Mouse (Mus musculus): ENCODE results near the gene Agap1. TPM values are rescaled to one million over a fixed set of nuclear protein-coding genes. Genes with fewer than 3 reads are reported as not detected.

Gene Agap1
- polyA plus RNA-seq, 1 experiment from 2014 or later: 74.8 TPM

DNA sequence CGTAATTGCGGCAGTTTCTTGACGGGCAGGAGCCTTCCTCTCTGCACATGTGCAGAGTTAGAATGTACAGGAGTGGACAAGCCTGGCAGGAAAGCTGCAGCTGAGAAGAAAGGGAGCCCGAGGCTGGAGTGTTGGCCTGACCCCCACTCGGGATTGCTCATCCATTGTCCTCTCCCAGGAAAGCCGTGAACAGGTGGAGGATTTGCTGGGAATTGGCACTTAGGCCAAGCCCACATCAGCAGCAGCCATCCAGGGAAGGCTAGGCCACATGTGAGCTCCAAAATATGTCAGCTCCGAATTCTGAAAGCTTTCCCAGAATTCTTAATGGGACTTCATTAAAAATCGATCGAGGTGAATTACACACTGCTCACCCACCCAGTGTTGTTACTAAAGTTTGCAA is 270.4 kb downstream of the Agap1 start:
- no peak for ATAC-seq (ENCODE audit: low FRiP score)
- H3K4me2 ChIP-seq (replicated peaks): no peak overlapping the region
- 66% methylated on average over 9 of the region's 9 CpGs for WGBS
- H3K36me3 ChIP-seq: peaks cover 6% of the 10 kb centered on the region; the same call in 1 of the 2 replicates
- H3K4me1 ChIP-seq: peaks cover 17% of the 10 kb centered on the region
- no peaks in the 10 kb centered on the region for H3K9me3 ChIP-seq (replicated peaks)
- H3K27ac ChIP-seq: no peak overlapping the region; the same call in 1 of the 2 replicates
- no peak overlapping the region for H3K9ac ChIP-seq
- no peak overlapping the region for H3K4me3 ChIP-seq
- no peaks in the 10 kb centered on the region for H3K27me3 ChIP-seq

DNA sequence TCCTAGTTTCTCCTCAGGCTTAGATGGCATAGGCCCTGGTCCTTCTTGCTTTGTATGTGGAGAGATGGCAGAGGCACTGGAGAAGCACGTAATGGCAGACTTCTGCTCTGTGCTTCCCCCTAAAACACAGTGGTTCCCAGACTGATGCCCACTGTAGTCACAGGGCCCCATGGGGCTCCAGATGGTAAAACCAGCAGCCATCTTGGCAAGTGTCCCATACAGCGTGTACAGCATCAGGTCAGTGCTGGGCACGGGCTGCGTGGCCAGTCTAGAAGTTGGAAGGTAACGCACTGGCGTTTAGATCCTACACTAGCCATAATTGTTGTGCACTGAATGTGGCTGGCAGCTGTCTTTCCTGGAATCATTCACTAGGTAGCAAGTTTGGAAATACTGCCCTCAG is 273.9 kb downstream of the Agap1 start:
- 94% methylated on average over 6 of the region's 6 CpGs for WGBS
- H3K27ac ChIP-seq: no peak overlapping the region
- H3K36me3 ChIP-seq: peaks cover 10% of the 10 kb centered on the region; the same call in 1 of the 2 replicates
- no peaks in the 10 kb centered on the region for H3K27me3 ChIP-seq
- H3K4me2 ChIP-seq (replicated peaks): no peak overlapping the region
- no peak overlapping the region for H3K9ac ChIP-seq
- no peaks in the 10 kb centered on the region for H3K9me3 ChIP-seq (replicated peaks)
- no peak overlapping the region for H3K4me3 ChIP-seq
- no peak for ATAC-seq (ENCODE audit: low FRiP score)
- peaks cover 16% of the 10 kb centered on the region for H3K4me1 ChIP-seq

DNA sequence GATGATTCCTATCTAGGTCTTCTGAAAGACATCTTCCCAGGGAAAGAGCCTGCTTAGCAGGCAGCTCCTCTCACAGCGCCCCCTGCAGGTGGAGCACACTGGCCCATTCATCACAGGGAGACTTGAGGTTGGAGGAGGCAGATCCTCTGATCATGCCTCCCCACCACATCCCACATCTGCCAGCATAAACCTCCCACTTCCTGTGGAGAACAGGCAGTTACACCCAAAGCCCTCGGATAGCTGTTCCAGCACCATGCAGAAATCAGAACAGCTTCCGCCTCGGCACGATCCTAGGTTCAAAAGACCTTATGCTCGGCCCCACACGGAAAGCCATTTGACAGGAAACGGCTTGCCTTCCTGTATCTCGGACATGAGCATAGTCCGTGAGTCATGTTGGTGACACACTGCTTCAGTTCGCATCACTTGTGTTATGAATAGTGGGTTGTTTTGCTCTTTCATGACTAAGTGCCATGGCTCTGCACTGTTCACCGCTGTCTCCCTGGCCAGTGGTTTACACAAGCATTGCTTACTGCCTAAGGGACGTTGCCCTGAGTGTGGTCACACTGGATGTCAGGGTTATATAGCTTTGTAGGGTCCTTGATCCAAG is 276.1 kb downstream of the Agap1 start:
- H3K9me3 ChIP-seq (replicated peaks): no peaks in the 10 kb centered on the region
- peaks cover 10% of the 10 kb centered on the region; the same call in 1 of the 2 replicates for H3K36me3 ChIP-seq
- H3K4me1 ChIP-seq: peaks cover 18% of the 10 kb centered on the region
- H3K9ac ChIP-seq: no peak overlapping the region
- ATAC-seq (ENCODE audit: low FRiP score): no peak
- WGBS: 85% methylated on average over 13 of the region's 13 CpGs
- no peak overlapping the region for H3K27ac ChIP-seq
- H3K4me3 ChIP-seq: no peak overlapping the region
- no peaks in the 10 kb centered on the region for H3K27me3 ChIP-seq
- H3K4me2 ChIP-seq (replicated peaks): no peak overlapping the region

DNA sequence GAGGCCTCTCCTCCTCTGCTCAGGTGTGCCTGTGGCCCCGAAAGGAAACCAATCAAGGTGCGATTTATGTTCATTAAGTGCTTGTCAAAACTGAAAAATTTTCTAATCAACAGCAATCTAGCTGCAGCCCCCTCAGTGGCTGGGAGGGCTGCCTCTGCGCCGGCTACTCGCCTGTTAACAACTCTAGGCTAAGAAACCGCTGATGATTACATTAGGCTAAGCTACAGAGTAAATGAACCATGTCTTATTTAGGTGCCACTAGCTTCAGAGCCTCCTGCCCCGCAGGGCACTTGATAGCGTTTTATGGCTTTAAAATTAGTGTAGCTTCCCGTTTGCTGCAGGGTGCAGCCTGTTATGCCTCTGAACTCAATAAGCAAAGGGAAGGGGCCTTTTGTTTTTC is 279.8 kb downstream of the Agap1 start:
- 45% methylated on average over 9 of the region's 9 CpGs for WGBS
- H3K4me2 ChIP-seq (replicated peaks): no peak overlapping the region
- H3K4me1 ChIP-seq: peaks cover 29% of the 10 kb centered on the region
- H3K27ac ChIP-seq: peak overlapping the region; percentile 13; the same call in 1 of the 2 replicates
- H3K36me3 ChIP-seq: 0 out of 2 replicates have a peak, but pooled peaks cover 4% of the 10 kb centered on the region
- H3K9ac ChIP-seq: no peak overlapping the region
- H3K27me3 ChIP-seq: no peaks in the 10 kb centered on the region
- H3K4me3 ChIP-seq: no peak overlapping the region
- H3K9me3 ChIP-seq (replicated peaks): no peaks in the 10 kb centered on the region
- peak; percentile 33; the same call in 1 of the 2 replicates for ATAC-seq (ENCODE audit: low FRiP score)

DNA sequence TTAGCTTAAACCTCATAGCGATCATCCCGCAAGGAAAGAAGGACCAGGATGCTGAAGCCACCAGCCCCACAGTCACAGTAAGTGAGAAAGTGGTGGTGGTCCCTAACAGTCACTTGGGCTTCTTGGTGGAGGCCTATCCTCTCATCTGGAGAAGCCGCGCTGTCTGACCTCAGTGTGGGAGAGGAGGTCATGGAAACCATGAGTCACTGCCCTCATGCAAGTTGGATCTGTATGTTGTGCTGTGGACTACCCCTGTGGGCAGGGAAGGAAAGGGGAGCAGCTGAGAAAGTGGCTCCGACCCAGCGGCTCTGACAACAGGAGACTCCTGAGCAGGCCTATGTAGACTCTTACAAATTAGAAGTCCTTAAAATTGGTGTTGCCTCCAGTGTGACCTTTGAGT is 280.5 kb downstream of the Agap1 start:
- ATAC-seq (ENCODE audit: low FRiP score): no peak
- Histone ChIP-seq H3K9me3 (replicated peaks) (no peaks in the 10 kb centered on the region), H3K4me3 (no peak overlapping the region), H3K4me1 (peaks cover 36% of the 10 kb centered on the region), H3K9ac (no peak overlapping the region), H3K27ac (0 out of 2 replicates have a peak overlapping the region, but pooled peaks have one; percentile 13), H3K4me2 (replicated peaks) (no peak overlapping the region), H3K27me3 (no peaks in the 10 kb centered on the region), H3K36me3 (0 out of 2 replicates have a peak, but pooled peaks cover 4% of the 10 kb centered on the region)
- WGBS: 94% methylated on average over 6 of the region's 6 CpGs

DNA sequence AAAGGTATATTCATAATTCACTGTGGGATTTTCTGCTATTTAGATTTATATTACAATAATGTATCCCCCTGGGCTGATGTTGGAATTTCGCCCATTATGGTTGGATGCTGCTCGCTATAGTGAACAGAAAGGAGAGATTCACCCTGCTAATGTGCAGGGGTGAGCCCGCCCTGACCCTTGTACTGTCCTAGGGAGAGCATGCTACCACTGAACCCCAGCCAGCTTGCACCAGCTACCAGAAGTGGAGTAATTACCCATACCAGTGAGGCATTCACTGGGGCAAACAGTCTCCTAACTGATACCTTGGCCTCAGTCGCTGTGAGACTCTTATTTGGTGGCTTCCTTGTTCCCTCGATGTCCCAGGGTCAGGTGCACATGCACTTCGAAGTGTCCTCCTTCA is 281.4 kb downstream of the Agap1 start:
- 92% methylated on average over 6 of the region's 6 CpGs for WGBS
- H3K9ac ChIP-seq: no peak overlapping the region
- no peak for ATAC-seq (ENCODE audit: low FRiP score)
- no peak overlapping the region for H3K27ac ChIP-seq
- no peaks in the 10 kb centered on the region for H3K27me3 ChIP-seq
- H3K4me2 ChIP-seq (replicated peaks): no peak overlapping the region
- peaks cover 37% of the 10 kb centered on the region for H3K4me1 ChIP-seq
- 0 out of 2 replicates have a peak, but pooled peaks cover 4% of the 10 kb centered on the region for H3K36me3 ChIP-seq
- no peaks in the 10 kb centered on the region for H3K9me3 ChIP-seq (replicated peaks)
- no peak overlapping the region for H3K4me3 ChIP-seq

DNA sequence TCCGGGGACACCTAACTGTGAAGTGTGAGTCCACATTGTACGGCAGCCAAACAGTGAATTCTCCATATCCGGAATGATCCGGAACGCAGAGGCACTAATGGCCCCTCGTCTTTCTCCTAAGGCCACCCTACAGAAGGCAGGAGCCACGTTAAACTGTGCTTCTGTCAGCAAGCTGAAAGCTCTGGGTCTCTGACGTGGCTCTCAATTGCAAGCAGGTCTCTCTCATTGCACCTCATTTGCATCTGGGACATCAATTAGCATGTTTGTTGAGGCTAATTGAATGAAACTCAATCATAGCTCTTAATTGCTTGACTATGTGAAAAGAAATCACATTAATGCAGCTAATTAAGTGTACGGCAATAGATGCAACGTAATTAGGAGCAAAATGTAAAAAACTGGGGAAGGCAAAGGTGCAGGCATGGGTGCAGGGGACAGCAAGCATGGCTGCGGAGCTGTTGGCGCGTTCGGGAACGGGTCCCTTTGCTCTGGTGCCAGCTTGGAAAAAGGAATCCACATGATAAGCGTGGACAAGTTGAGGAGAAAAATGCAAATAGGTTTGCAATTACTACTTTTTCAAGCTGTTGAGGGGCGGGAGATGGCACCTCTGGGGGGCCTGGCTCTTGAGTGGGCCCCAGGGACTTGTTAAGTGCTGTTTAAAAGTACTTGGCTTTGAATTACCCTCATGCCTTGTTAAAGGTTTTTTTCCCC is 284.6 kb downstream of the Agap1 start:
- no peaks in the 10 kb centered on the region for H3K9me3 ChIP-seq (replicated peaks)
- no peak overlapping the region for H3K4me3 ChIP-seq
- H3K9ac ChIP-seq: no peak overlapping the region
- H3K4me2 ChIP-seq (replicated peaks): no peak overlapping the region
- ATAC-seq (ENCODE audit: low FRiP score): no peak
- peaks cover 7% of the 10 kb centered on the region for H3K36me3 ChIP-seq
- H3K27me3 ChIP-seq: peaks cover 8% of the 10 kb centered on the region; the same call in 1 of the 2 replicates
- WGBS: 44% methylated on average over 17 of the region's 17 CpGs
- H3K27ac ChIP-seq: peak overlapping the region; percentile 23
- H3K4me1 ChIP-seq: peaks cover 32% of the 10 kb centered on the region

DNA sequence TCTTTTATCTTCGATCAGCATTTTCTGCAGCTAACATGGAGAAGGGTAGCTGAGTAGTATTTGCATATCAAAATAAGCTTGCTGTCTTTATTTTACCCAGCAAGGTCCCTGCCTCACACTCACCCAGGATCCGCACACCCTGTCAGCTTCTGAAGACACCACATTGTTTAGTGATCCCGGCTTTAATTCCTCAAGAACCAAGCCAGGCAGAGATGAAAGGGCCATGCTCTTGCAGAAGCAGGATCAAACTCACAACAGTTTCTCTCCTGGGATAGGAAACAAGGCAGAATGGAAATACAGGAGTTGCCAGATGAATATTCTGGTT is 285.1 kb downstream of the Agap1 start:
- peaks cover 12% of the 10 kb centered on the region for H3K36me3 ChIP-seq
- H3K27ac ChIP-seq: 0 out of 2 replicates have a peak overlapping the region, but pooled peaks have one; percentile 23
- H3K9me3 ChIP-seq (replicated peaks): no peaks in the 10 kb centered on the region
- no peak for ATAC-seq (ENCODE audit: low FRiP score)
- WGBS: 18% methylated on average over 3 of the region's 3 CpGs
- no peak overlapping the region for H3K4me3 ChIP-seq
- no peak overlapping the region for H3K9ac ChIP-seq
- H3K4me2 ChIP-seq (replicated peaks): no peak overlapping the region
- peaks cover 26% of the 10 kb centered on the region for H3K4me1 ChIP-seq
- peaks cover 8% of the 10 kb centered on the region; the same call in 1 of the 2 replicates for H3K27me3 ChIP-seq

DNA sequence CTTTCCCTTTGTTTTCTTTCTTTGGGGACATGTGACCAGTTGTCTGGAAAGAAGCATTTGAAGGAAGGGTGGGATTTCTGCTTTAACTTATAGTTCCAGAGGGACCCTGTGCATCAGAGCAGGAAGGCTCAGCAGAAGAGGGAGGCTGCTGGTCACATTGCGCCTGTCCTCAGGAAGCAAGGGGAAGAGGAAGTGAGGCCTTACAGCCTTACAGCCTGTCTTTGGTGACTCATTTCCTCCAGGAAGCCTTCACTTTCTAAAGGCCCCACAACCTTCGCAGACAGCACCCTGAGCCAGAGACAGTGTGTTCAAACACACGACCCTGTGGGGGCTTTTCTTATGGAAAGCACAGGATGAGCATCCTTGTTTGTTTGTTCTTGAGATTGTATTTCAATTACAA is 287.8 kb downstream of the Agap1 start:
- H3K27me3 ChIP-seq: peaks cover 8% of the 10 kb centered on the region; the same call in 1 of the 2 replicates
- H3K9ac ChIP-seq: no peak overlapping the region
- no peak overlapping the region for H3K27ac ChIP-seq
- H3K9me3 ChIP-seq (replicated peaks): no peaks in the 10 kb centered on the region
- no peak overlapping the region for H3K4me3 ChIP-seq
- peaks cover 18% of the 10 kb centered on the region for H3K36me3 ChIP-seq
- H3K4me1 ChIP-seq: peaks cover 19% of the 10 kb centered on the region
- no peak overlapping the region for H3K4me2 ChIP-seq (replicated peaks)
- ATAC-seq (ENCODE audit: low FRiP score): no peak
- 84% methylated on average over 3 of the region's 3 CpGs for WGBS

DNA sequence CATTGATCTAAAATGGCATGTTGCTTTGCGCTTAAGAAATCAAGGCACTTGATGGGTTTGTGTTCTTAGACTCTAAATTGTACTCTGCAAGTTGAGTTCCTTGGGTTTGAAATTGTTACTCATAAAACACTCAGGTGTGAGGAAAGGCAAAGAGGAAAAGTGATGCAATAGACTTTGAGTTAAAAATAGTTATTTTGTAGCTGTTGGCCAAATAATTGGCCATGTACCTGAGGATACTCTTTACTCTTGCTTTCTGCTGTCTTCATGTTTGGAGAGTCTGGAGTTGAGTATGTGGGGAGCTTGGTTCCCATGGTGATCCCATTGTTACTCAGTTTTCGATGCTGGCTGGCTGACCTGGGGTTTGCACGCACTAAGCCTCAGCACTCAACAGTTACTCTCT is 291.6 kb downstream of the Agap1 start:
- no peak overlapping the region for H3K9ac ChIP-seq
- H3K4me1 ChIP-seq: peaks cover 18% of the 10 kb centered on the region
- peaks cover 8% of the 10 kb centered on the region; the same call in 1 of the 2 replicates for H3K27me3 ChIP-seq
- WGBS: 57% methylated on average over 3 of the region's 3 CpGs
- peaks cover 18% of the 10 kb centered on the region for H3K36me3 ChIP-seq
- ATAC-seq (ENCODE audit: low FRiP score): no peak
- no peak overlapping the region for H3K27ac ChIP-seq
- no peak overlapping the region for H3K4me3 ChIP-seq
- no peak overlapping the region for H3K4me2 ChIP-seq (replicated peaks)
- no peaks in the 10 kb centered on the region for H3K9me3 ChIP-seq (replicated peaks)

DNA sequence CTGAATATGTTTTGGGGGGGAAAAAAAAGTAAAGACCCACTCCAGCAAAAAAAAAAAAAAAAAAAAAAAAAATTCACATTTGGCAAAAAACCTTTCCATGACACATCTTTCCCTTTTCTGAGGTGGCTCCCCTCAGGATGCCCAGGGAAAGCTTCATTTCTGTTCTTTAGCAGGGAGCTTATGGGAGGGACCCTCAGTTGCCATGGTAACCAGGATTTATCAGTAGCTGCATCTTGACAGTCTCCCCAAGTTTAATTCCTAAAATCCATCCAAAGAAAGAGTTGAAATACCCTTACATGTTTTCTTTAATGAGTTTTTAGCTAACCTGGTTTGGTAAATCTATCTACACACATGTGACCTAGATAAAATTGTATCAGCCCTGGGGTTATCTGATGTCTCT is 295.1 kb downstream of the Agap1 start:
- H3K27me3 ChIP-seq: peaks cover 8% of the 10 kb centered on the region
- H3K27ac ChIP-seq: peak overlapping the region; percentile 74; the same call in 1 of the 2 replicates
- H3K36me3 ChIP-seq: peaks cover 7% of the 10 kb centered on the region; the same call in 1 of the 2 replicates
- peaks cover 24% of the 10 kb centered on the region for H3K4me1 ChIP-seq
- H3K4me3 ChIP-seq: no peak overlapping the region
- H3K4me2 ChIP-seq (replicated peaks): no peak overlapping the region
- ATAC-seq (ENCODE audit: low FRiP score): no peak
- H3K9ac ChIP-seq: no peak overlapping the region
- H3K9me3 ChIP-seq (replicated peaks): no peaks in the 10 kb centered on the region

DNA sequence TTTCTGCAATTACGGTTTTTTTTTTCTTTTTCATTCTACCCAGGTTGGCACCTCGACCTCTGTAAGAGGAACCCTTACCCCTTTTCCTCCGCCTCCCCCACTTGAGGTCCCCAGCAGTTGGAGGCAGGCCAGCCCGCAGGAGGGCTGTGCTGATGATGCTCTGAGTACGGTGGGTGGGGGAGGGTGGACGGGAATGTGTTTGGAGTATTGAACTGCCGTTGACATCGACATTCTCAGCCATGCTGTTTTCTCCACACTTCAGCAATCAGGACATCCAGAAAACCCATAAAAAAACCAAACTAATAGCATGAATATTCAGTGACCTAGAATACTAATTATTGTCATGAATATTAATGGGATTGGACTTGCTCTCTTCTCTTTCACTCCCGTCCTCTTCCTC is 295.9 kb downstream of the Agap1 start:
- H3K4me1 ChIP-seq: peaks cover 30% of the 10 kb centered on the region
- no peak overlapping the region for H3K4me3 ChIP-seq
- peak; percentile 86 for ATAC-seq (ENCODE audit: low FRiP score)
- WGBS: 6% methylated on average over 9 of the region's 9 CpGs
- H3K27me3 ChIP-seq: peaks cover 8% of the 10 kb centered on the region
- peak overlapping the region; percentile 38 for H3K4me2 ChIP-seq (replicated peaks)
- H3K27ac ChIP-seq: peak overlapping the region; percentile 74
- no peaks in the 10 kb centered on the region for H3K9me3 ChIP-seq (replicated peaks)
- H3K36me3 ChIP-seq: no peaks in the 10 kb centered on the region
- H3K9ac ChIP-seq: no peak overlapping the region

Data from hindbrain, embryonic 12.5 days (tissue).